ENCODE assay signal across 9 mouse cellular contexts in the genomic region with DNA sequence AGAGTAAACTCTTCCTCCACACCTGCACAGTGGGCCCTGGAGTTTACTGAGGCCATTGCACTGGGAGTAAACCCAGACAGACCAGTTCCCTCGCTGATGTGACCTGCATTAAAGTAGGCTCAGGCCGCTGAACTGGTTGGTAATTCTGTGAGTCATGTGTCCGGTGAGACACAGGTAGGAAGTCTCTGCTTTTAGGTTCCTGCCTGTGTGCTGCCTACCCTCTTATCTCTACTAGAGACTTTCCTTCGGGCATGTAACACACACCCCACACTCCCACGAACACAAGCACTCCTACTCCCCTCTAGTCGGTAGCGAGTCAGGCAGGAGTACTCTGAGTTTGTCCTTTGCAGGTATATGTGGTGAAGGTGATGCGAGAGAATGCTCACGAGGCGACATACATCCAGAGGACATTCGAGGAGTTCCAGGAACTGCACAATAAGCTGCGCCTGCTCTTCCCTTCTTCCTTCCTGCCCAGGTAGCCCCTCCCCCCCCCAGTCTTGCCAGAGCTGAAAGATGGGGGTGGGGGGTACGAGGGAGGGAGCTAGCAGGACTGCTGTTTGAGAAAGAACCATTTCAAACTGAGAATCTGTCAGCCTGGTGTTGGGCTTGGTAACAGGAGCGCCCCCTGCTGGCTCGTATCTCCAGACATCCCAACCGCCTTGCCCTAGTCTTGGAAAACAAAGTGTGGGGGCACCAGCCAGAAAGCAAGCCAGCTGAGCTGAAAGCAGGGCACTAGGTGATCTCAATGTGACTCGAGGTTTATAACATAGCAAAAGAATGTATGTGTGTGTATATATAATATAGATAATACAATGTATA. TPM values are rescaled to one million over a fixed set of nuclear protein-coding genes. Genes with fewer than 3 reads are reported as not detected.
DNase-seq lines count a peak whose midpoint lies in the region; ATAC-seq and TF ChIP-seq lines count a peak whose summit lies in the region.
"Had no signal": no experiment of that assay in that cellular context is flagged by ENCODE, and none has a peak within 500 bp of the region (broad histone marks: within the 10 kb centered on the region; RNA-seq: fewer than 3 reads in every experiment).

No protein-coding gene starts in this region.

- H3K4me3 ChIP-seq in kidney, embryonic 15.5 days (replicated peaks): no peak overlapping the region
- no peak overlapping the region for H3K4me3 ChIP-seq in liver, adult 2 months (ENCODE audit: insufficient read depth, low read depth, low read length)
- H3K4me3 ChIP-seq: erythroblast, embryonic 14.5 days had no signal

- peak; percentile 76 for DNase-seq in A20 (ENCODE audit: low read depth, low spot score)
- peak; percentile 70 to 91 for DNase-seq in adrenal gland, adult (ENCODE audit: inconsistent age in 2 of 2, low spot score in 1 of 2)
- peak; percentile 83 for DNase-seq in embryo, embryonic 11 days
- DNase-seq in gastrocnemius, postnatal 4 days (ENCODE audit: low spot score in 2 of 2): peak; percentile 45 to 70
- DNase-seq in liver, adult 2 months (ENCODE audit: extremely low read depth, low read depth, low spot score): peak; percentile 38
- DNase-seq in thymus, adult 18-20 months: peak; percentile 43 to 44

- 0 out of 2 replicates have a peak overlapping the region, but pooled peaks have one; percentile 51 for H3K27ac ChIP-seq in kidney, embryonic 15.5 days
- no peak overlapping the region for H3K27ac ChIP-seq in liver, adult 2 months (replicated peaks; ENCODE audit: insufficient read depth, low read depth, low read length)

- H3K4me2 ChIP-seq in kidney, embryonic 15.5 days: no peak overlapping the region

- H3K4me1 ChIP-seq in kidney, embryonic 15.5 days: peaks cover 3% of the 10 kb centered on the region; the same call in 1 of the 2 replicates
- H3K4me1 ChIP-seq in liver, adult 2 months (ENCODE audit: control insufficient read depth, insufficient read depth, low read length): peaks cover 2% of the 10 kb centered on the region; the same call in 1 of the 2 replicates

- H3K36me3 ChIP-seq in kidney, embryonic 15.5 days: peaks cover 55% of the 10 kb centered on the region
- no peaks in the 10 kb centered on the region; the same call in 1 of the 2 replicates for H3K36me3 ChIP-seq in liver, adult 2 months (ENCODE audit: control insufficient read depth, insufficient read depth, low read length)

- TF ChIP-seq POLR2A in liver, adult 2 months (IDR thresholded peaks at IDR 0.05; ENCODE audit: extremely low read depth, insufficient read depth, low read length): no peak

- no peaks in the 10 kb centered on the region for H3K27me3 ChIP-seq in kidney, embryonic 15.5 days
- no peaks in the 10 kb centered on the region for H3K27me3 ChIP-seq in liver, adult 2 months (ENCODE audit: control insufficient read depth, insufficient read depth, low read length)

- TF ChIP-seq CTCF in liver, adult 2 months (IDR thresholded peaks at IDR 0.05; ENCODE audit: low read depth, low read length): peak; percentile 91

- no peaks in the 10 kb centered on the region for H3K9me3 ChIP-seq in kidney, embryonic 15.5 days (replicated peaks)

- H3K79me2 ChIP-seq in liver, adult 2 months (ENCODE audit: control insufficient read depth, insufficient read depth, low read length): no peaks in the 10 kb centered on the region; the same call in 1 of the 2 replicates

- no peak overlapping the region for H3K9ac ChIP-seq in kidney, embryonic 15.5 days
- H3K9ac ChIP-seq in liver, adult 2 months (ENCODE audit: low read depth, low read length): no peak overlapping the region

- ATAC-seq in kidney, embryonic 15.5 days (replicated peaks; ENCODE audit: low FRiP score): peak; percentile 60; the same call in 1 of the 2 replicates
- ATAC-seq in neutrophil, adult 5-6 weeks (ENCODE audit: extremely low read depth, insufficient number of reproducible peaks, low FRiP score, poor library complexity, severe bottlenecking): peak; percentile 72

- 36% methylated on average over 17 of the region's 17 CpGs for WGBS in kidney, embryonic 15.5 days
- 50% methylated on average over 17 of the region's 17 CpGs for WGBS in liver, adult 2 months

RNA-seq across cellular contexts. Expression of a gene that starts 29.8 kb away (rescaled TPM):
- 10 to 100 TPM; 46.0 to 49.1 TPM for total RNA-seq in gastrocnemius, postnatal 4 days (2021)
- 42.1 and 42.2 TPM in 2 replicates for polyA plus RNA-seq in kidney, embryonic 15.5 days (2015; fragmentation: Nextera tagmentation; extraction: Ambion mirVana)
- 43.3 and 48.6 TPM in 2 replicates for total RNA-seq in liver, adult 2 months (2014; rRNA removed)
- 24.0 and 24.8 TPM in 2 replicates for polyA plus RNA-seq in liver, adult 2 months (2012; rRNA removed)
- 119 and 126 TPM in 2 replicates for total RNA-seq in neutrophil, adult 5-6 weeks (2017)

RNA-seq across cellular contexts. Expression of a gene that starts 55.7 kb away (rescaled TPM):
- total RNA-seq in gastrocnemius, postnatal 4 days (2021): 10 to 100 TPM; 41.7 to 47.7 TPM
- polyA plus RNA-seq in kidney, embryonic 15.5 days (2015; fragmentation: Nextera tagmentation; extraction: Ambion mirVana): 6.1 and 6.3 TPM in 2 replicates
- 2.5 TPM in 2 replicates for total RNA-seq in liver, adult 2 months (2014; rRNA removed)
- 1.6 and 3.3 TPM in 2 replicates for polyA plus RNA-seq in liver, adult 2 months (2012; rRNA removed)
- total RNA-seq in neutrophil, adult 5-6 weeks (2017): 33.1 and 34.9 TPM in 2 replicates
